Mouse (Mus musculus) 416B (cell line): ENCODE data around the gene Gabrg2.

Experiments used
- DNase-seq: peaks from one replicate; pipeline ENCODE4 v3.0.0; 2011; ENCODE audit warnings: low read depth

Gabrg2 gene

DNA sequence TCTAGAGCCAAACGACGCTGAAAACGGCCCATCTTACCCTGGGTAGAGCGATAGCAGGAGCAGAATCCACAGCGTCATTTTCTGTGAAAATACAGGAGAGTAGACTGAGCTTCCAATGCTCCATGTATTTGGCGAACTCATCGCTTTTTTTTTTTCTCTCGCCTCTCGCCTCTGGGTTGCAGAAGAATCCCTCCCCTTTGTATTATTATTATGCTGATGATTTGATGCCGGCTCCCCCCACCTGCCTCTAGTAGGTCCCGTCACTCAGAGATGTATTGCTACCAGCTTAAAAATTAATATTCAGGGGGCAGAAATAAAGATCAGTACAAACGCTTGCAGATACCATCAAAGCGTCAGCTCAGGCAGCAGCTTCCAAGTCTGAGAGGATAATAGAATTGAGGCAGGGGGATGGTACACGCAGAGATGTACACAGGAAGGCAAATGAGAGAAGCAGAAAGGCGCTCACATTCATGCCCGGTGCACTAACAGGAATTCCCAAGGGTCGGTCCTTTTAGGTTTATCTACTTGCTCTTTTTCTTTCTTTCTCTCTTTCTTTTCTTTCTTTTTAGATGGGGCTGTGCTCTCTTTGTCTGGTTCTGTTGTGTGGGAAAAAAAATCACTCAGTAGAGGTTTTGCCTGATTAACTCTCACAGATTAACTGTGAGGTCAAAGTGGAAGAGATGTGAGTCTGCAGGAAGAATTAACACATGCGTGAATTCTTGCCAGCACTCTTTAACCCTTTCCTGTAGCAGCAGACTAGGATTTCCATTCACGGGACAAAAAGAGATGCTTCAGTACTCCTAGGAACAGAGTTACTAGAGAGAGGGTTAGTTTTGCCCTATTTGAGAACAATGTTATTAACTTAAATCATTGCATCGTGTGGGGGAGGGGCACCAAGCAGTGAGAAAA is at the start of gene Gabrg2:
TSS of gene Gabrg2 (minus strand) at position 668 of the 909 bp plus-strand sequence.
- no peak for DNase-seq

DNA sequence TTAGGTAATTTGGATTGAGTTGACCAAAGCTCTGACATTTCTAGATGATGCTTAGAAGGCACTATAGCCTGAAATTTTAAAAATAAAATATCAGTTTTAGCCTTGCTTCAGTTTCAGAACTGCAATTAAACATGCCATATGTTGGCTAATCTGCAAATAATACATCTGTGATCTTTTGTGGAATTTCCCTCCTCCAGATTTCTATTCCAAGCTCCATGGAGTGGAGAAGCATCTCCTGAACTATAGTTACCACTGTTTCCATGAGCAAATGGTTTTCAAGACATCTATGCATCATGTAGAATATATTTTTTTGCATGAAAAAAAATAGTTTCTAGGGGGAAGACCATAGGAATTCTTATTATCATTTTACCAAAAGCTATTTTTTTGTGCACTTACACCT is 47.5 kb upstream of the Gabrg2 start:
- no peak for DNase-seq

GRCm38 (mm10) chr11:41999468-41999881 is 1.2 kb downstream of the Gabrg2 start:
- DNase-seq = peak; percentile 19

DNA sequence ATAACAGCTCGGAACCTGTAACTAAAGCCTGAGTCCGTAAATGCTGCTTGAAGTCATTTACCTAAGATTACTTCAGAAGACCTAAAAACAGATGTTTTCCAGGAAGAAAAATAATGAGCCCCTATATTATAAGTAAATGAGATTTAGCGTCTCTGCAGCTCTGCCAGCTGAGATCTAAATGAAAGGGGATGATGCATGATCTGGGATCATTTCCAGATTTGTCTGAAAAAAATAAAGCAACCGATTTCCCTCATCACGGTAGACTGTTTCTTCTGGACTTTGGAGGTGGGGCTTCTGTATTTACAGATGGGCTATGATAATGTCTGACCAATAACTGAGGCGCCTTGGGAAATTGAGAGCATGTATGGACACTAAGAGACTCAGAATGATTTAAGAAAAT is 20.5 kb downstream of the Gabrg2 start:
- DNase-seq = no peak

- no peak for DNase-seq
These were observed 32.1 kb downstream of the Gabrg2 start for GRCm38 (mm10) chr11:41968595-41968994.

DNA sequence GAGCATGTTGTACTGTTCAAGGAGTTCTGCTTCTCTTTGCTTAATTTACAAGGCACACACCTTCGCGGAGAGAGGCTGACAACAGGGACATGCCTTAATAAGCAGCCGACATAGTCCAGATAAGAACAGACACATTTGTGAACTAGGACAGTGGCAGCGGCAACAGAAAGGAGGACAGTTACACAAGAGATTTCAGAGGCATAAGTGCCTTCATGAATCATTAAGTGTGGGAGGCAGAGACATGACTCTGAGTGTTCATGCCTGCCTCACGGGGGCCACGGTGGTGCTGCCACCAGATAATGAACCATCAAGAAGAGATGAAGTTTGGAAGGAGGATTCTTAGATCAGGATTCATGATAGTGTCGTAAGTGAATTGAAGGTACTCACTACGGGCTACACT is 38.0 kb downstream of the Gabrg2 start:
- DNase-seq = no peak

- no peak for DNase-seq
These were observed 47.1 kb downstream of the Gabrg2 start for GRCm38 (mm10) chr11:41953550-41953949.

- DNase-seq = no peak
These were observed 48.8 kb downstream of the Gabrg2 start for GRCm38 (mm10) chr11:41951898-41952297.

DNA sequence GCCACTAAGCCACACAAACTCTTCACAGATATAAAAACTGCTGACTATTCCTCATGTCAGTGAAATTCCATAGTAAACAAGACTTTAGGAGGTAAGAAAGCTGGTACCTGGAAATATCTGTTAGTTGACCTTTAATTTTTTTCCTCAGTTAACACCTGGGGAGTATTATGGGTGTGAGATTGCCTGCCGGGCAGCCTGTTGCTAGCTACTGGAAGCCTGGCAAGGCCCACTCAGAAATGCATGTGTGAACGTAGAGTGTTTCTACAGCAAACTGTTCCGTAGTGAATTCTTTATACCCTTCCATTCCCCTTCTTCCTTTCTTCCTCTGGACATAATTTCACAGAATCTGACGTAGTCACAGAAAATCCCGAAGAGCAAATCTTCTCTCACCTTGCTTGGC is 55.2 kb downstream of the Gabrg2 start:
- DNase-seq = no peak

DNA sequence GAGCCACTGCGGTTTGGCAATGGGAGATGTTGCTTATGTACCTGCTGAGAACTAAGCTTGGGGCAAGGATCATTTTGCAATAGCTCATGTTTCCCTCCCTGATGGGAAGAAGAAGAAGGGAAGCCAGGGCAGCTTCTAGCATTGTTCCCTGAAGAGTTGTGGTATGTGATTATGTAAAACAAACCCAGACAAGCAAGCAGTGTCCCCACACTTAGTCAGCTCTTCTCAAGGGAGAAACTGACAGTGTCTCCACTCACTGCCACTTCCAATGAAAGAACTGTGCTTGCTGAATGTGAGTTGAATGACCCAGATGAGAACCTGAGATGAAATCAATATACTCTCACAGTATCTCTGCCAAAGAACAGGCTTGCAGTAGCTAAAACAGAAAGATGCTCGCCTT is 62.7 kb downstream of the Gabrg2 start:
- DNase-seq = no peak

DNA sequence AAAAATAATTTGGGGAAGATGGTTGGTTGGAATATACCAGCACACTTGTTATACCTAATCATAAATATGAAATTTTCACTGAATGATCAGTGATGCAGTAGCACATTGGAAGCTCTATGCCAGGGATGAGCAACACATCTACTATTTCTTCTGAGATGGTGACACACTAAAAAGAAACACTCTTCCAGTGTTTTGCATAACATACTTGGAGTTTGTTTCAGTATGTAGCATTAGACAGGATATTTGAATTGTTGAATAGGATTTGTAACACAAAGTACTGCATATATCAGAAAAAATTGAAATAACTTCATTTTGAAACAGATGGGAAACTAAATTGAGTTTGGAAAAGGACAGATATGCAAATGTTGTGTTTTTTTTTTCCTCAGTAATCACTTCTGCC is 81.8 kb downstream of the Gabrg2 start:
- DNase-seq = no peak

- no peak for DNase-seq
These were observed 86.6 kb downstream of the Gabrg2 start for GRCm38 (mm10) chr11:41914066-41914465.

- no peak for DNase-seq
These were observed 97.0 kb downstream of the Gabrg2 start for GRCm38 (mm10) chr11:41903661-41904060.
